Mouse (Mus musculus): ENCODE measurements around the gene Atp2a2.

Gene Atp2a2

DNA sequence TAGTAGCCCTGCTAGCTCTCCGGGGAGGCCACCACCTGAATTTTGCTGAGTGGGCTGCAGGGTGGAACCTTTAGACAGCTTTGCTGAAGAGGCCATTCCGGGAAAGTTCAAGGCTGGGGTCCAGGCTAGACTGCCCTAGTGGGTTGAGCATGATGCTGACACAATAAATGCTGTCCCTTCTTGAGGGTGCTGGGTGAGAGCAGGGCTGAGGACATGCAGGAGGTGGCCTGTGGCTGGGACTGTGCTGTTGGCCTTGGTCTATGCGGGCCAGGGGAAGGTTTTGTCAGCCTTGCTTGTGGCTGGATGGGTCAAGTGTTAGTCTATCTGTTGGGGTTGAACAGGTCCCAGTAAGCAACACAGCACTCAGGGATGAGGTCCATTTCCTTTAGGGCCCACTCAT is 47.1 kb downstream of the Atp2a2 start:
- no peak for DNase-seq (ENCODE audit: extremely low spot score, low read depth, low spot score)

DNA sequence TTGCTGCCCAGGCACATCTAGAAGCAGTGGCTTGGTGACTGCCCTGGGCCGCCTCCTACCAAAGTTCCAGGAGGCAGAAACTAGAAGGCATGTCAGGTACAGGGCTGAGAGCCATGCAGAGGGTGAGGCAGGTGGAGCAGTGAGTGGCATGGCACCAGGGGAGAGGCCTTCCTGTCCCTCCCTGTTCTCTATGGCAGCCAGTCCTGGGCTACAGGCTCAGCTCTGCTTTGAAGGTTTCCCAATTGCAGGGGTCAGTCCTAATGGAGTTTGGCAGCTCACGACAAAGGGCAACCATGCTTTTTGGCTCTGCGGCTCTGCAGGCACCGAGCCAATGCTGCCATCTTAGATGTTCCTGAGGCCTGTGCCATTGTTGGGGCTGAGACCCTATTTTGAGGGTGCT is 47.6 kb downstream of the Atp2a2 start:
- DNase-seq (ENCODE audit: extremely low spot score, low read depth, low spot score), result no peak

DNA sequence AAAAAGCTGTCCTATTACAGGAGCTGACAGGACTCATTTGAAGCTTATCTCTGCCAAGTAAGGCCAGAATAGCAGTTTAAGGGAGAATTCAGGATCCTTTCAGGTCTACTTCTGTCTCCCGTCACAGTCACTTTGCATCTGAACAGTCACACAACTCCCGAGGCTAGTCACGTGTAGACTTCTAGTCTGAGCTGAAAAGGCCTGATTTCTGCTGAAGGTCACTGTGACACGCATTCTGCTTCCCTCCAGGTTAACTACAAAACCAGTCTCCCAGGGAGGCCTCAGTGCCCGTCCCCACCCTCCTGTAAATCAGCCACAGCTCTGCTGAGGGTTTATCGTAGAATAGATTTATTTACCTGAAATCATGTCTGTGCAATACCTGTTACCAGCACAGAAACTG is 48.8 kb downstream of the Atp2a2 start:
- DNase-seq (ENCODE audit: extremely low spot score, low read depth, low spot score), result no peak

DNA sequence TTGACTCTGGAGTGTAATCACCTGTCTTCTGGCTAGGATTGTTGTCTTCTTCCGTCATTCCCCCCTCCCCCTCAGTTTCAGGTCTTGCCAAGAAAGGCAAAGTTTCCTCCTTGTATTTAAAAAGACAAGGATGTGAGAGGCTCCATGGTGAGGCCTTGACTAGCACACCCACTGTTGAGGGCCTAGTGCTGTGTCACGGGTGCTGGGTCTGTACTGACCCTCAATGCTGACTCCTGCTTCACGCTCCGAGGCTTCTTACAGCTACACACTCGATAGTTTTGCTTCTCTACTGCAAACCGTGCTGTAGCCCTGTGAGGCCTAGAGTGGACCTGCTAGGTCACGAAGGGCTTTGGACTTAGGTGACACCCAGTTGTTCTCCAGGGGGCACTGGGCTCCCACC is 49.8 kb downstream of the Atp2a2 start:
- no peak for DNase-seq (ENCODE audit: extremely low spot score, low read depth, low spot score)

DNA sequence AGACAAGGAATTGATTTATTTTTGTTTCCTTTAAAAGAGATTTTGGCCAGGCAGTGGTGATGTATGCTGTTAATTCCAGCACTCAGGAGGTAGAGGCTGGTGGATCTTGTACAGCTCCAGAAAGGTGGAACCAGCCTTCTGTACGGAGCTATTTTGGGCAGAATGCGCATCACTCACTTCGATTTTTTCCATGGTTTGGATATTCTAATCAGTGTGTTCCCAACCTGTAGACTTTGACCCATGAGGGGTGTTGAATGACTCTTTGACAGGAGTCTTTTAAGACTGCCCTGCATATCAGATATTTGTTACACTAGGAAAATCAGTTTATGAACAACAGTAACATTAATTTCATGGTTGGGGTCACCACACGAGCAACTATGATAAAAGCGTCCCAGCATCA is 50.7 kb downstream of the Atp2a2 start:
- no peak for DNase-seq (ENCODE audit: extremely low spot score, low read depth, low spot score)

DNA sequence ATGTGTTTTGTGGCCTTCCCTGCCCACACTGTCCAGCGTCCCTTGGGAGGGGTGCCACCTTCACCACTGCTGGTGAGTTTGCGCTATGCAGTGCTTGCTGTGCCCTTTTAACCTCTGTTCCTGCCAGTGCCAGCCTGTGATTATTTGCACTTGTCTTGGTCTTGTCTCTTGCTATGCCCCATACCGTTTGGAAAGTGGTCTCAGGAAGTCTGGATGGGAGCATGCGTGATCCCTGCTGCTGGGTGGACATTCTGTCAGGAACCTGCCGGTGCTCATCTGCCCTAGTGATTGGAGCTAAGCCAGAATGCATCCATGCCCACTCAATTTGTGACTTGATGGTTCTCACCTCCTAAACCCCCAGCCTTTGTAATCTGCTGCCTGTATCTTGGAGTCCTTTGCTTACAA is 51.1 kb downstream of the Atp2a2 start:
- DNase-seq (ENCODE audit: extremely low spot score, low read depth, low spot score), result no peak

DNA sequence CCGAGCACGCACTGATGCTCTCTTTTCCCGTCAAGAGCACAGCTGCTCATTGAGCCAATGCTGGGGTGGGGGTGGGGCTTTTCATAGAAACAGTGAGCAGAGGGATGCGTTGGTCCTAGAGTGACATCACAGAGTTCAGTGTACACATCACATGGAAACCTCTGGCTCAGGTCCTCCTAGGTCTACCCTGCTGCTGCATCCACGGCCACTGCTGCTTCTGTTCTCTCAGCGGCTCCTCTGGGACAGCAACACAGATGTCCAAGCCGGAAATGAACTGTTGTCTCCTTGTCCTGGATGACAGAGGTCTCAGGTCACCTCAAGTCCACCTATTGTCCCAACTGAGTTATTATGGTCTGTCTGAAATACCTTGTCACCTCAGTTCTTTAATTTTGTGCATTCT is 52.1 kb downstream of the Atp2a2 start:
- no peak for DNase-seq (ENCODE audit: extremely low spot score, low read depth, low spot score)

DNA sequence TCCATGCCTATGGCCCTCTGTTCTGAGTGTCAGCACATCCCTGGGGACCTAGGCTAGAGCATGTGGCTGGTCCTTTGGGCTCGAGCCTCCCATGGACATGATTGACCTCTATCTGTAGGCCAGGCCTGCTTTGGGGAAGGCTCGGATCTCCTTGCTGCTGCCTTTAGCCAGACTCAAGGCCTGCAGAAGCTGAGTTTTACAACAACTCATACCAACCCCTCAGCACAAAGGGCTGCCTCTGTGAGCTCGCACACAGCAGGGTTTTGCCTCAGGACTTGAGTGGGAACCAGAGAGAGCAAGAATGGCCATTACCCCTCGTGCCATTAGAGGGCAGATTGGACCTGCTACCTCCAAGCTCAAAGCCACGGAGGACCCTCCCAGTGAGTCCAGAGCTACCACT is 53.2 kb downstream of the Atp2a2 start:
- DNase-seq (ENCODE audit: extremely low spot score, low read depth, low spot score), result no peak

DNA sequence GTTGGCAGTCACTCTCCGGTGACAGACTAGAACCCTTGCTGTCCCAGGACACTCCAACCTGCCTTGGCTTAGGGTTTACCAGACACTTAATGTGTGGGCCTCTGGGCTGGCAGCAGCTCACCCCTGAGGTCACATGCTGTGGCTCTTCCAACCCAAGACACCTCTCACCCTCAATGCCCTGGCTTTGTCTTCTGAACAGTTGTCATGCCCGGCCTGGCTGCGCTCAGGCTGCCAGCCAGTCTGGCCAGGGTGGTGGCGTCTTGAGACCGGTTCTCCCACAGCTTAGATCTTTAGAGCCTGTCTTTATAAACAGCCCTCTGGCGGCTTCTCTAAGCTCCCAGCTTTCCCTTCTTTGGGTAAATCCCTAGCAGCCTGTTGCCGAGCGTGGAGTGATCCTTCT is 54.2 kb downstream of the Atp2a2 start:
- DNase-seq (ENCODE audit: extremely low spot score, low read depth, low spot score), result no peak

DNA sequence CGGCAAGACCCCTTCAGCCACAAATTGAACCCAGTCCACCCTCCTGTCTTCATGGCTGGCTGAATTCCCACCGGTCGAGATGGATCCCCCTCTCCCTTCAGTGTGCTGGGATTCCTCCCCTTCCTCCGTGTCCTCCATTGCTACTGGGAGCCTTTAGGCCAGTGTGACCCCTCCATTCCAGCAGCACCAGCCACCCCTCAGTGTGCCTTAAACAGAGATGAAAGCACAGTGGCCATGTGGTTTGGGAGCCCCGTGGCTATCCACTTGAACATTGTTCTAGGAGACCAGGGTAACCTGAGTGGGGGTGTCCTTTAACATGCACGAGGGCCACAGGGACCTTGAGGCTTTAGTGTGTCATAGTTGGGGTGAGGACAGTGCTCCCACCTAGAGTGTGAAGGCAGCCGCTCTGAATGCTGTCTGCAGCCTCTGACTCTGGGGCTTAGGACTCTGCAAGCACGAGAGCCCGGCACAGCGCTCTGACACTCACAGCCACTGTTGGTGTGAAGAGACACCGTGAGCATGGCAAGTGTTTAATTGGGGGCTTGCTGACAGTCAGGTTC is 56.9 kb downstream of the Atp2a2 start:
- no peak for DNase-seq (ENCODE audit: extremely low spot score, low read depth, low spot score)

DNA sequence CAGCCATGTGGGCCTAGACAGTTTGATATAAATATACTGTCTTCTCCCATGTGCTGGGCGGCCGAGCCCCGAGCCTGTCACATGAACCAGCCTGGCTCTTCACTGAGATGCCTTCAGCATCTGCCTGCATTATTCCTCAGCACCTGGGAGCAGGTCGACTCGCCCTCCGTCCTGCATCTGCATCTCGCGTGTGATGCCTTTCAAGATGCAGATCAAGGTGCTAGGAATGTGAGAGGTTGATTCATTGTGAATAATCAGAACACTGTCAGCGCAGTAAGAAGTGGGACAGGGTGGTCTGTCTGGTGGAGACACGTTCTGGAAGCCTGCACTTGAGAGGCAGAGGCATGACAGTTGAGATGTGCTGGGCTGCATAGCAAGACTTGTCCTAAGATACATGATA is 57.5 kb downstream of the Atp2a2 start:
- DNase-seq (ENCODE audit: extremely low spot score, low read depth, low spot score), result no peak

DNA sequence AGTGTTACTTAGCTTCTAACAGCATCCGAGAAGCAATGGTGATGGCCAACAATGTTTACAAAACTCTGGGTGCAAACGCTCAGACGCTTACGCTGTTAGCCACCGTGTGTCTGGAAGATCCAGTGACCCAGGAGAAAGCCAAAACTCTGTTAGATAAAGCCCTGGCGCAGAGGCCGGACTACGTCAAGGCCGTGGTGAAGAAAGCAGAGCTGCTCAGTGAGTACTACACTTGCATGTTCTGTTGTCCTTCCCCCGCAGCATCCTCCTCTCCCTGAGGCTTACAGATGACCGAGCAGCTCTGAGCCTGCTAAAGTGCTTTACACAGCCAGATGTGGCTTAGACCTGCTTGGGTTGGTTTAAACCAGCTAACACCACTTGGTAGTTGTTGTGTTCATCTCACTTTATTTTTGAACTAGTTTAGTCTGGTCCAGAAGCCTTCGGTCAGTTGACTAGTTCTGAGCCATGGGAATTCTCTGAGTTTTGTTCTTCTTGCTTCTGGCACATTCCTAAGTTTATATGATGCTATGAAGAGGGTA is 61.9 kb downstream of the Atp2a2 start:
- DNase-seq (ENCODE audit: extremely low spot score, low read depth, low spot score), result no peak

DNA sequence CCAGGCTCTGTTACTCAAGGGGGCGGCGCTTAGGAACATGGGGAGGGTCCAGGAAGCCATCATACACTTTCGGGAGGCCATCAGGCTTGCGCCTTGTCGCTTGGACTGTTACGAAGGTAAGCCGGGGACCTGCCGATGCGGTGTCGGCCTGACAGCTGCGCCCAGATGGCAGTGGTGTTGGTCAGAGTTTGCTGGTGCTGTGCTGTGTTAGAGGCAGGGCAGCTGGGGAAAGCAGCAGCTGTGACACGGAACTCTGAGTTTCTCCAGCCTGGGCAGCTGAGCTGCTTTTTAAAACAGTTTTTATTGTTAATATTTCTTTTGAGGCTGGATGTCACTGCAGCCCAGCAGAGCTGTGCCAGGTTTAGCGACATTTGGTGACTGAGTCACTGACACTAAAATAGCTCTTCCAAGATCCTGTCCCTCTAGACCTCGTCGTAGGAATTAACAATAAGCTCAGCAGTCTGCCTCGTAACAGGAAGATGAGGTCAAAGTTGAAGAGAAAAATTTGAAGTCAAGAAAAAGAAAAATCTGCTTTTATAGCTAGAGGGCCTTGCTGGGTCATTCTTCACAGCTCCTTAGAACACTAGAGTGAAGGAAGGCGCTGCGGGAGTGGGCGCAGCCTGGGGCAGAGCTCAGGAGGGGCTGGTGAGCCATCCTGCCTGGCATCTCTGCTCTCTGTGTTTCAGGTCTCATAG is 62.5 kb downstream of the Atp2a2 start:
- DNase-seq (ENCODE audit: extremely low spot score, low read depth, low spot score), result no peak

DNA sequence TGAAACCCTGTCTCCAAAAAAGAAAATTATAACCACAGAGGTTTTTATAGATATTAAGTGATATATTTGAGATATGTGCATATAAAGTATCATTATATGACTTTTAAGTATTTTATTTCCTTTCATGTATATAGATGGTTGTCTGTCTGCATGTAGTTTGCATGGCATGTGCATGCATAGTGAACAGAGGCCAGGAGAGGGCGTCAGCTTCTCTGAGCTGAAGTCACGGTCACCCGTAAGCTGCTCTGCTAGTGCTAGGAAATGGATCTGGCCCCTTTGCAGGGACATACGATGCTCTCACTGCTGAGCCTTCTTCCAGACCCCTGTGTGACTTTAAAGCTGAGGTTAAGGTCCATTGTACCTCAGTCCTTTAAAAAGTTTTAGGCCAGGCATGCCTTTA is 67.5 kb downstream of the Atp2a2 start:
- DNase-seq (ENCODE audit: extremely low spot score, low read depth, low spot score), result no peak

DNA sequence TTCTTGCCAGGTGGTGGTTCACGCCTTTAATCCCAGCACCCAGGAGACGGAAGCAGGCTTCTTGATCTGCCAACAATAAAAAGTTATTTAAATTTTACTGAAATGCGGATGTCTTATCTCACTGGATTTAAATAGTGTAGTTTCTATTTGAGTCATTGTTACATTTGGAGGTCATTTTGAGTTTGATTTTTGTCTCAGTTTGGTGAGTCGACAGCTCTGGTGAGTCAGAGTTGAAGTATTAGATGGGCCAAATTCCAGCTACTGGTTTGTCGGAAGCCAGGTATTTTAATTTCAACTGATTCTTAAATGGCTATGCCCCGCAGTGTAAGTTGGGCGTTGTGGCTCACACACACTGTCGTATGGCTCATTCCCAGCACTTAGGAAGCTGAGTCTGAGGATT is 70.8 kb downstream of the Atp2a2 start:
- no peak for DNase-seq (ENCODE audit: extremely low spot score, low read depth, low spot score)

DNA sequence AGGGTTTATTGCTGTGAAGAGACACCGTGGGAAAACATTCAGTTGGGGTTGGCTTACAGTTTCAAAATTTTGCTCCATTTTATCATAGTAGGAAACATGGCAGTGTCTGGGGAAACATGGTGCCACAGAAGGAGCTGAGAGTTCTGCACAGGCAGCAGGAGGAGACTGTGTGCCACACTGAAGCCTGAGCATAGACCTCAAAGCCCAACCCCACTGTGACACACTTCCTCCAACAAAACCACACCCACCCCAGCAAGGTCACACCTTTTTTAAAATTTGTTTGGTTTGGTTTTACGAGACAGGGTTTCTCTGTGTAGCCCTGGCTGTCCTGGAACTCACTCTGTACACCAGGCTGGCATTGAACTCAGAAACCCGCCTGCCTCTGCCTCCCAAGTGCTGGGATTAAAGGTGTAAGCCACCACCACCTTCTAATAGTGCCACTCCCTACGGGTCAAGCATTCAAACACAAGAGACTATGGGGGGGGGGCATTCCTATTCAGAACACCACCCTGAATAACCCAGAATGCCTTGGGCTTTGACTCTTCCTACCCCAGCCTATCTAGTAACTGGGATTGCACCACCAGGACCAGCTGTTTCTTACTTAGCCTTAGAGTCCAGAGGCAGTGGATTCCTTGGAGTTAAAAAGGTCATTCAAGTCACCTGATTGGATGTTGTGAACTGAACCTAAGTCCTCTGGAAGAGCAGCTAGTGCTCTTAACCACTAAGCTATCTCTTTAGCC is 71.8 kb downstream of the Atp2a2 start:
- no peak for DNase-seq (ENCODE audit: extremely low spot score, low read depth, low spot score)

DNA sequence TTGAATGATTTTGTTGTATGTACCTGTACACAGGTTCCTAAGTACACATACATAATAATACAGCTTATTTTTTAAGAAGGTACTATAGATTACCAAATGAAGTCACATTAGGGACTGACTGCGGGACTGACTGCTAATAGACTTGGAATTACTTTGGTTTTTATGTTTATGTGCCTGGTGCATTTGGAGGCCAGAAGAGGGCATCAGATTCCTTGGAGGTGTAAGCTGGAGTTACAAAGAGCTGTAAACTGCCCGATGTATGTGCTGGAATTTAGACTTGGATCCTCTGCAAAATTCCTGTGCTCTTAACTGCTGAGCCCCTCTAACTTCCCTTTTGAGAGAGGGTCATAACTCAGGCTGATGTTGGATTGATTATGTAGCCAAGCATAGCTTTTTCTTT is 76.5 kb downstream of the Atp2a2 start:
- DNase-seq (ENCODE audit: extremely low spot score, low read depth, low spot score), result no peak

DNA sequence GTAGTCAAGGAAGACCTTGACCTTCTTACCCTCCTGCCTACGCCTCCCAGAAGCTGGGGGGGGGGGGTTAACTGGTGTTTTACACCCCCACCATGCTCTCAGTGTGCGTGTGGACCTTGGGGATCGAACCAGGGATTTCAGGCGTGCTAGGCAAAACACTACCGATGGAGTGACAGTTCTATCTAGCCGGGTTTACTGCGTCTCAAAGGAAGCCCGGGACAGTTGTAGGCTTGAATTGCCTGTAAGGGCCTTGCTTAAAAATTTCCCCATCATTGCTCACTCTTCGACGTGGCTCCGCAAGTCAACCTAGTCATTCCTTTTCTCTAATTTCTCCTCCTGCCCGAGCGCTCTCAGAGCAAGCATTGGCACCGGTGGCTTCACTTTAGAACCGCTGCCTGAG is 78.9 kb downstream of the Atp2a2 start:
- no peak for DNase-seq (ENCODE audit: extremely low spot score, low read depth, low spot score)

DNA sequence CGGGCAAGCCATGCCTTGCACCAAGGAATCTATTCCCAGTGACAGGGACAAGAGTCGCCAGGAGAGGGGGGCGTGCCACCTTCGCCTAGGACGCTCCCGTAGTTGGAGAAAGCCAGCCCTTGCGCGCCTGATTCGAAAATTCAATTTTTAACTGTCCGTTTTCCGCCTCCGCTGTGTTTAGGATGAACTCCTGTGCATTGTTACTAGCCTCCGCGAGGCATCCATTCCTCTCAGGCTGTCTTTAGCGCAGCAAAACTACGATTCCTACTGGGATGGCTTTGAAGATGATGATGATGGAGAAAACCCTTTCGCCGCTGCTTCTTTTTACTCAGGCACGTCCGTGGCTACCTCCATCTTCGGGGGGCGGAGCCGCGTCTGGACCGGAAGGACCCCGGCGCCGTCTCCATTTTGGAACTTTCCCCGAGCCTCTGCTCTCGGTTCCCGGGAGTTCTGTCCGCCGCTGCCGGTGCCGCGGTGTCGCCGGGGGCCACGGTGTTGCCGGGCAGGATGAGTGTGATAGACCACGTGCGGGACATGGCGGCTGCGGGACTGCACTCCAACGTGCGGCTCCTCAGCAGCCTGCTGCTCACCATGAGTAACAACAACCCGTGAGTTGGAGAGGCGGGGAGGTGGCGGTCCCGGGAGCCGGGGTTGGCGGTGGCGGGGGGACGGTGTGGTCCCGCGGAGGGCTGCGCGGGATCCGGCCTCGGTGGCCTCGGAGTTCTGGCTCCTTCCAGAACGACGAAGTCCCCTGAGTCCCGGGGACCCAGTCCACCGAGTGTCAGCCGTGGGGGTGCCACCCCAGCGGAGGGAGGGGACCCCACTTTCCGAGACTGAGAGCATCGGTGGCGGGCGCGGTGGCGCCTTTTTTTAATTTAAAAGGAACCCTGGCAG is 79.7 kb downstream of the Atp2a2 start:
- peak; percentile 86 for DNase-seq (ENCODE audit: extremely low spot score, low read depth, low spot score)

DNA sequence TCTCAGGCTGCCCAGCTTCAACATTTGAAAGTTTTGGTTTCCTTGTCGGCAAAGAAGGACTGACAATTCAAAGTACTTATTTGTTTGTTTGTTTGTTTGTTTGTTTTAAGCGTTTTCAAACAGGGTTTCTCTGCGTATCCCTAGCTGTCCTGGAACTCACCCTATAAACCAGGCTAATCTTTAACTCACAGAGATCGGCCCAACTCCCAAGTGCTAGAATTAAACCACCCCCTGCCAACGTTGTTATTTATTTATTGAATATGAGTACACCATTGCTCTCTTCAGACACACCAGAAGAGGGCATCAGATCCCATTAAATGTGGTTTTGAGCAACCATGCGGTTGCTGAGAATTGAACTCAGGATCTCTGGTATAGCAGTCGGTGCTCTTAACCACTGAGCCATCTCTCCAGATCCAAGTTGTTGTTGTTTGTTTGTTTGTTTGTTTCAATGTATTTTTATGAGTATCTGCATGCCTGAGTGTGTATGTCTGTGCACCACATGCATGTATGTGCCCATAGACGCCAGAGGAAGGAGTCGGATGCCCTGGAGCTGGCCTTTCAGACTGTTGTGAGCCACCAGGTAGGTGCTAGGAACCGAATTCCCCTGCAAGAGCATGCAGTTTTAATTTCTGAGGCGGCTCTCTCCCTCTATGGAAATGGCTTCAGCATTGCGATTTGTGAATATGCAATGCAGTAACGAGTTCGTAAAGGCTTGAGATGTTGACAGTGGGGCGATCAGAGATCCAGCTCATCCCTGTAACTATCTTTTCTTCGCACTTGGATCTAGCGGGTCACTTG is 80.6 kb downstream of the Atp2a2 start, which contains the start of gene Anapc7:
Anapc7 (plus strand) TSS at position 423 of the 798 bp plus-strand sequence.
- no peak for DNase-seq (ENCODE audit: extremely low spot score, low read depth, low spot score)

Measured in hindlimb bud, embryonic 11.5 days (tissue).